Mouse (Mus musculus) c-Kit-negative CD71-positive TER-119-positive erythroid progenitor cells, embryonic 14.5 days (primary cell): Measurements from ENCODE around the gene 4930442H23Rik.
"Not testable (repeated sequence)": the region's sequence is repeated elsewhere in the genome, so short reads cannot be mapped to it uniquely, and the experiment has no call there.

ENCODE experiments used
- DNase-seq: peaks from one replicate; pipeline ENCODE4 v3.0.0-alpha.2; 2013; ENCODE audit warnings: low read depth, low spot score

Gene 4930442H23Rik

DNA sequence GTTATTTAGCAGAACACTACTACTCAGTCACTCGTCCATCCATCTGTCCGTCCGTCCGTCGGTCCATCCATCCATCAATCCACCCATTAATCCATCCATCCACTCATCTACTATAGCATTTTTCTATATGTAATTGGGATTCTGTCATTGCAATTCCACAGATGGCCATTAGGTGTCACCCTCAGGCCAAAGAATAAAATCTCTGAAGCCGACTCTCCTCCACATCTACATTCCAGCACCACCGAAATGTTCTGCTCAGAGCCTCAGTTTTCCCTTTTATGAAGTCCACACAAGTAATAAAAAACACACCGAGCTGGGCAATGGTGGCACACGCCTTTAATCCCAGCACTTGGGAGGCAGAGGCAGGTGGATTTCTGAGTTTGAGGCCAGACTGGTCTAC, 14.6 kb upstream of the 4930442H23Rik start:
- DNase-seq: peak; percentile 60

DNA sequence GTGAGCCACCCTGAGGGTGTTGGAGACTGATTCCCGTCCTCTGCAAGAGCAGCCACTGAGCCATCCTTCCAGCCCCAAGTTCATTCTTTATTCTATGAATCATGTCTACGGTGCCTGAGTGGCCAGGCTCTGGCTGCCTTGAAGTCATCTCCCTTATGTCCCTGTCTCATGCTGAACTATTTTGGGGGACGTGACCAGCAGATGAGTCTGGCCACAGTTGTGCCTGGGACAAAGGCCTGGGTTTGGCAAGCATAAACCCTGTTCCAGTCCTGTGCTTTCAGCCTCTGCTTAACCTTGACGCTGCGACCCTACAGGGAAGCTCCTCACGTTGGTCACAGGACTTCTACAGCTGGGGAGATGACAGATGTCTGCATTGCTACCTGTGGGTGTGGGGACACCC, 13.7 kb upstream of the 4930442H23Rik start:
- DNase-seq: no peak

DNA sequence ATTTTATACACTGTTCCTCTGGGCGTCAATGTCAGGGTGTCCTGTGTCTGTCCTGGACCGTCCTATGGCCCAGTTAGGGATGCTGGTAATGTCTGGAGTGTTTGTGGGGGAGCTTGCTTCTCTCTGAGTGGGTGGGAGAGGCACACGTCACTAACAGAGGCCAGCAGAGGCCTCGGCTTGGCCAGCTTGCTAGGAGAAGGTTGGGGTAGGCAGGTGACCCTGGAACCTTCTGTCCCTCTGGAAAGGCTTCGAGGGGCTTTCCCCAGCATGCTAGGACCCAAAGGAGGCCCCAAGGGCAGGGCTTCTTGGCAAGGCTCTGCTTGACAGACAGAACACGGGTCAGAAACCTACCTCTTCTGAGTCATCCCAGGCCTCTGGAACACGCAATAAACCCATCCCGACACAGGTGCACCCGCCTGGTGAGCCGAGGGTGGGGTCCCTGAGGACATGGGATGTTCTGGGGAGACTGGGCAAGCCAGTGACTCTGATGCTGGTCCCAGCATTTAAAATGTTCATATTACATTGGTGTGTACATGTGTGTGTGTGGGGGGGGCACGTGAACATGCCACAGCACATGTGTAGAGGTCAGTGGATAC, 12.9 kb upstream of the 4930442H23Rik start:
- DNase-seq: no peak

DNA sequence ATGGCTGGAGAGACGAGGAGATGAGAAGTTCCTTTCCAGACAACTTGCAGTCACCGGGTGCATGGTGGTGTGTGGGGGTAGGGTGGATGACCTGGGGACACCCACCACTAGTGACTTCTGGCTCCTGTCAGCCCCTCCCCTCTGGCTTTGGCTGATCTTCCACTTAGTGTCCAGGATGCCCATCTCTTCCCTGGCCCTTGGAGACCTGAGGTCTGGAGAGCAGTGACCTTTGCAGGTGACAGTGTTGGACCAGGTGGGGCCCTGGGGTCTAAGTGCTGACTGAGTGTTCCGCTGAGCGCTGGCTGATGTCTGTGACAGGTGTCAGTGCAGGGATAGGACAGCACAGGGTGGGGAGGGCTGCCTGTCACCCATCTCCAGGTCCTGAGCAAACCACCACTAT, 11.7 kb upstream of the 4930442H23Rik start:
- no peak for DNase-seq

DNA sequence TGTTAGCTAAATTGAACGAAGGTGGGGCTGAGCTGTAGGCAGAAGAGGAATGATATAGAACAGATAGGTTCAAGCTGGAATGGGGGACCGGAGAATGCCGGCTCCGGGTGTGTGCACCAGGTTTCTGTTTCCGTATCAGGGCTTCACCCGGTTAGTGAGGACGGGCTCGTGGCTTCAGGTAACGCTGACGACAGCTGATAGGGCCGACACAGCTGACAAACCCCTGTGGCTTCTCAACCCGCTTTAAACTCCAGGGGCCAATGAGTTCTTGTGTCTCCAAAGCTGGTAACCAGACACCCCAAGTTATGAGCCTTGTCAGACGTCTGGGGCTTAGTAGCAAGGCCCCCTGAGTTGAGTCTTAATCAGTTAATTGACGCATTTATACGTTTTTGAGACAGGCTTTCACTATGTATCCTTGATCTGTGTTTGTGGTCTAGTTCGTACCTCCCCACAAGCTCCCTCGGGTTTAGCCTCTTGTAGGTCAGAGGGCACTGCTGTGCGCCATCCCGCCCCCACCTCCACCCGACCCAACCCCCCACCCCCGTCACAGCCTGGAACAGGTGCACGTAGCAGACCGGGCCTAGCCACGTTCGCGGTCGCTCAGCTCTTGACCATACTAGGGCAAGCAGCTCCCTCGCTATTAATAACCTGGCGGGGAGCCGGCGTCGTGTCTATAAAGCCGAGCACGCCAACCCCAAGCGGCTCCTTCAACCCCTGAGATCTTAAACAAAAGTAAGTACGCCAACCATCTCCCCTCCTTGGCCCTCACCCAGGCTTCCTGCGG, 10.5 kb upstream of the 4930442H23Rik start:
- no peak for DNase-seq

DNA sequence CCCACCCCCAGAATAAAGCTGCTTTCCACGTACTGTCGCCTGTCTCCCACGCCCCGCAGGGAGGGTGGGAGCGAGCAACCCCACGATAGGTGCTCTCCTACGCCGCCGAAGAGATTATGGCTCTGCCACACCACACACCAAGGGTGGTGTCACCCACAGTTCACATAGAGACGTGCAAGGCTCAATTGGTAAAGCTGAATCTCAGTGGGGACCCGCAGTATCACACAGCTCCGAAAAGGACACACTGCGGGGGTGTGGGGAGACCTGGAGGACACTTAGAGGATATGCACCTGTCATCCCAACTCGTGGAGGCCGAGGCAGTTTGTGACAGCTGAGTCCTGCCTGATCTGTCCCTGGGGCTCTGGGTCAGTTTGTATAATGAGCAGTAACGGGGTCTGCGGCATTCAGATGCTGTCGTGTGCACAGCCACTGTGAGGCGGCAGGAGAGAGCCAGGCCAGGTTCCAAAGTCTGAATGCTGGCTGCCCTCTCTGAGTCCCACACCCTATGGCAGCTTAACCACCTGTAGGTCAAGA, 9.4 kb upstream of the 4930442H23Rik start:
- no peak for DNase-seq

DNA sequence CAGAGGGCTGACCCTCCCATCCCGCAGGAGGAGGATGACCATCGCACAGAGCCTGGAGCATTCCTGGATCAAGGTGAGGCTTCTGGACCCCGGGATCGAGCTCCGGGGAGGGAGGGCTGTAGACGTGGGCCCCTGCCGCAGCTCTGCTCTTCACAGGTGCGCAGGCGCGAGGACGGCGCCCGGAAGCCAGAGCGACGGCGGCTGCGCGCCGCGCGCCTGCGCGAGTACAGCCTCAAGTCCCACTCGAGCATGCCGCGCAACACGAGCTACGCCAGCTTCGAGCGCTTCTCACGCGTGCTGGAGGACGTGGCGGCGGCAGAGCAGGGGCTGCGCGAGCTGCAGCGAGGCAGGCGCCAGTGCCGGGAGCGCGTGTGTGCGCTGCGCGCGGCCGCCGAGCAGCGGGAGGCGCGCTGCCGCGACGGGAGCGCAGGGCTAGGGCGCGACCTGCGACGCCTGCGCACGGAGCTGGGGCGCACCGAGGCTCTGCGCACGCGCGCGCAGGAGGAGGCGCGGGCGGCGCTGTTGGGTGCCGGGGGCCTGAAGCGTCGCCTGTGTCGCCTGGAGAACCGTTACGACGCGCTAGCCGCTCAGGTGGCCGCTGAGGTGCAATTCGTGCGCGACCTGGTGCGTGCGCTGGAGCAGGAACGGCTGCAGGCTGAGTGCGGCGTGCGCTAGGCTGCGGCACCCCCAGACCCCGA, 8.8 kb upstream of the 4930442H23Rik start:
- no peak for DNase-seq

DNA sequence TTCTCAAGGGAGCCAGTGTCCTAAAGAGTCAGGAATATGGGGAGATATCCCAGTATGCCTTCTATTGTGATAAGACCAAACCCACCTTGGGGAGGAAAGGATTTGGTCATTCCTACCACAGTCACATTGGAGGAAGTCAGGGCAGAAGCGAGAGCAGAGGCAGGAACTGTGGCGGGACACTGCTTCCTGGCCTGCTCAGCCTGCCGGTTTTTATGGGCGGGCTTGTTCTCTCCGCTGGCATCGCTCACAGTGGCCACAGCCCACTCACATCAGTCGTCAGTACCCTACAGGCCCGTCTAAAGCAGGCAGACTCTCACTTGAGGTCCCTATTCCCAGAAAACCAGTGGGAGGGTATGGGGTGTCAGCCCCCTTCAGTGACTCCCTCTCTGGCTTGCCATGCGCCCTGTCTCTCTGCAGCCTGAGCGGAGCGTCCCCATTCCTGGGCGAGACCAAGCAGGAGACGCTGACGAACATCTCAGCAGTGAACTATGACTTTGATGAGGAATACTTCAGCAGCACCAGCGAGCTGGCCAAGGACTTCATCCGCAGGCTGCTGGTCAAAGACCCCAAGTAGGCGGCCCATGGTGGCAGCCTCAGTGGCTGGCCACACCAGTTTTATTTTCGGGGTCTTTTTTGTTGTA, 7.8 kb upstream of the 4930442H23Rik start:
- no peak for DNase-seq

DNA sequence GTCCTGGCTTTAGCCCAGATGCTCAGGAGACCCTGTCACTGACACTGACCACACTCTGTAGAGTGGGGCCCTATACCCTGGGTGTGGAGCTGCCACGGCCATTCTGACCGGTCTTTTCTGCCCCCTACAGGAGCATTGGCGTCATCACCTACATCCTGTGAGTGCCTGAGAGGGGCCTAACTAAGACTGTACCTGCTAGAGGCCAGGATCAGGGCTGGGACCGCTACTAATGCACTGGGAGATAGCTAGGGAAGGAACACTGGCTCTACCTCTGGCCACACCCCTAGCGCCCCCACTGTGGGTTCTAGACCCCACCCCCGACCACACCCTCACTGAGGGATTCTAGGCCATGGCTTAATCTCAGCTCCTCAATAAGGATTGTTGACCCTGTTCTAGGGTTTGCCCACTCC, 7.3 kb upstream of the 4930442H23Rik start:
- no peak for DNase-seq

DNA sequence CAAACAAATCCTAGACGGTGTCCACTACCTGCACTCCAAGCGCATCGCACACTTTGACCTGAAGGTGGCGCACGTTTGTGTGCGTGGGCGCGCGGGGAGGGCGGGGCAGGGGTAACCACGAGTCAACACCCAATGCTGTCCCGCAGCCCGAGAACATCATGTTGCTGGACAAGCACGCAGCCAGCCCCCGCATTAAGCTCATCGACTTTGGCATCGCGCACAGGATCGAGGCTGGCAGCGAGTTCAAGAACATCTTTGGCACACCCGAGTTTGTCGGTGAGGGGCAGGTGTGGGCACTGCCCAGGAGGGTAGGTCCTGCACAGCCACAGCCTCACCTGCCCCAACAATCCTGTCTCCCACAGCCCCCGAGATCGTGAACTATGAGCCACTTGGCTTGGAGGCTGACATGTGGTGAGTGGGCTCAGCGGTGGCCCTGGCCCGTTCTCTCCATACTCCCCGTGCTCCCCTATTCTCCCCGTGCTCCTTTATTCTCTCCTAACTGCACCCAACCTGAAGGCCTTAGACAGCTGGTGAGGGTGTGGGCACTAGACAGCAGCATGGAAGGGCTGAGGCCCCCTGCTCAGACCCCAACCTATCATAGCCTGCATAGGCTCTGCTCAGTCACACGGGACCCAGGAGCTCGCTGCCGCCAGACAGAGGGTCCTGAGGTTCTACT, 6.7 kb upstream of the 4930442H23Rik start:
- no peak for DNase-seq

DNA sequence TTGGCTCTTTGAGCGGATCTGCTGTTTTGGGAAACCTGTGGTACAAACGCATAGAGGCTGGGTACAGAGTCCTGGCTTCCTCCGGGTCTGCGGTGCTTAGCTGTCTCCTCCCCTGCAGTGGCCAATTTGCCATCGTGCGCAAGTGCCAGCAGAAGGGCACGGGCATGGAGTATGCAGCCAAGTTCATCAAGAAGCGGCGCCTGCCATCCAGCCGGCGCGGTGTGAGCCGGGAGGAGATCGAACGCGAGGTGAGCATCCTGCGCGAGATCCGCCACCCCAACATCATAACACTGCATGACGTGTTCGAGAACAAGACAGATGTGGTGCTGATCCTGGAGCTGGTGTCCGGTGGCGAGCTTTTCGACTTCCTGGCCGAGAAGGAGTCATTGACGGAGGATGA, 6.2 kb upstream of the 4930442H23Rik start:
- DNase-seq: no peak

DNA sequence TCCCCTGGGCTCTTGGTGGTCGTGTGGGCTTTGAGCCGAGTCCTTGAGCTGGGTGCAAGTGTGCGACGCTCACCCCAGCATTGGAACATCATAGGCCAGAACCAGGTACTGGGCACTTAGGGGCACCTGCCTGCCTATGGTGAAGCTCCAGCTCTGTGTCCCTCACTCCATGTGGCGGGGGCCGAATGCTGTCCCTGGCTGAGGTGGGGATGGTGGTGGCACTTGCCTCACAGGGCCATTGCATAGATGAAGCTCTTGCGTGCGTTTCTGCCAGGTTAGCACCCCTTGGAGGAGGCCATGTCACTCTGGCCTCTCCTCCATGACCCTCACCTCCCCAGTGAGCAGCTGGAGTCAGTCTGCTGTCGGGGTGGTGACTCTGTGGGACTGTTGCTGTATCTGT, 3.5 kb upstream of the 4930442H23Rik start:
- no peak for DNase-seq

DNA sequence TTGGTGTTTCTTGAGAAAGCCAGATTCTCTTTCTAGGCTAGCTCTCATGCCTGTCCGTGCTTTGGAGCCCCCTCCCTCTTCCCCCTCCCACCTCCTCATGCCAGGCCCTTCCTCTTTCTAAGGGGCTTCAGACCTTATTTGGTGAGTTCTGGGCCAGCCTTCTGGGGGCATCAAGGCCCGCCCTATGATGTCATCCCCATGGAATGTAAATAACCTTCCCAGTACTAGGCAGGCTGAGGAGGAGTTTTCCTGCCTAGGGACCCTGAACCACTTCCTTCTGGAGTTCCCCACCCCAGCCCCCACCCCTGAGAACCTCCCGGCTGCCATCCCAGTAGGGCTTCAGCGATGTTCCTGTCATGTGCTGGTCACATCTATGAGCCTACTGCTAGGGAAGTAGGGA, 1.1 kb upstream of the 4930442H23Rik start:
- no peak for DNase-seq

DNA sequence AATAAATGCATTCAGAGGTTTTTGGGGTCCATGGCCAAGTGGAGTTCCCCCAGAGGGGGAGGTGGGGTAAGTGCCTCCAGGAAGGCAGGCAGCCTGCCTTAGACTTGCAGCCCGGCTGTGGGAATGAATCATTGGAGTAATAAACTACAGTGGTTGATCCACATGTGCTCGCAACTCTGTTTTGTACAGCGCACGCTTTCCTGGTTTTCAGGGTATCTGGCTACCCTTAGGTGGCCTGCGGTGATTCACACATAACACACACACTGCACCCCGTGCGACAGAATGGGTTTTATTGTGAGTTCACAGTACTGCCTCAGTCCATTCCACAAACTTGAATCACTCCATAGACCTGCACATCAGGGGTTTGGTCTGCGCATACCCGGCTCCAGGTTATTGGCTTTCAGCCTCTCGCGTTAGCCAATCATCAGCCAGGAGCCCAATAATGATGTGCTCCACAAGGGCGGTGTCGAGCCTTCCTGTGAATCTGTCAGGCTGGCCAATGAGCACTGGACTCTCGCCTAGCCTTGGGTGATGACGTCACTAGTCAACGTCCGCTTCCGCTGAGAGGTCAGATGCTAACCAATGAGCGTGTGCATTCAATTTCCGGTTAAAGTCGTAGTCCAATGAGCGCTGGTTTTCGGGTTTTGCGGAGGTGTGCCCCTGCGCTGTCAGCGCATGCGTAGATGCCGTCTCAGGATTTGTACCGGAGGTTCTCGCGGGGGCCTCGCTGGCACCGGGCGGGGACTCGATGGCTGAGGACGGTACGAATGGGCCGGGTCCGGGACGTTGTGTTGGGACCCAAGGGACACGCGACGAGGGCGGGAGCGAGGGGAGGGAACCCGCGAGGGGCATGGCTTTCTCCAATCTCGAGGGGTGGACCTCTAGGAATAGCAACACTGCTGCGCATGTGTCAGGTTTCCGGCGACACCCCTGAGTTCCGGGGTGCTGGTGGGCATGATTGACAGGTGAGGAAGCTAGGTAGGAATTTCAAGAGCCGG, 1.0 kb downstream of the 4930442H23Rik start, which contains the start of gene Dapk3:
Gene Dapk3 (plus strand): TSS at position 670 of the 998 bp plus-strand sequence.
- peak; percentile 97 for DNase-seq

DNA sequence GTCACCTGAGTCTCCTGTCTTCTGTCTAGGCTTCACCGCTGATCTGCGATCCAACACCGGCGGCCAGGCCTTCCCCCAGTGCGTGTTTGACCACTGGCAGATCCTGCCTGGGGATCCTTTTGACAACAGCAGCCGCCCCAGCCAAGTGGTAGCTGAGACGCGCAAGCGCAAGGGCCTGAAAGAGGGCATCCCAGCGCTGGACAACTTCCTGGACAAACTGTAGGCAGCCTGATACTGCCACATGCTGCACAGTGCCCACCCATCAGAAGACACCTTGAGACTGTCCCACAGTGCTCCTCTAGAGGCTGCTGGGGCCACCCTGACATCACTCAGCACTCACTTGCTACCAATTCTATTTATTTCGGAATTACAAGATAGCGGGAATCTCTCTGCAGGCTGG, 1.8 kb downstream of the 4930442H23Rik start:
- not testable (repeated sequence) for DNase-seq

DNA sequence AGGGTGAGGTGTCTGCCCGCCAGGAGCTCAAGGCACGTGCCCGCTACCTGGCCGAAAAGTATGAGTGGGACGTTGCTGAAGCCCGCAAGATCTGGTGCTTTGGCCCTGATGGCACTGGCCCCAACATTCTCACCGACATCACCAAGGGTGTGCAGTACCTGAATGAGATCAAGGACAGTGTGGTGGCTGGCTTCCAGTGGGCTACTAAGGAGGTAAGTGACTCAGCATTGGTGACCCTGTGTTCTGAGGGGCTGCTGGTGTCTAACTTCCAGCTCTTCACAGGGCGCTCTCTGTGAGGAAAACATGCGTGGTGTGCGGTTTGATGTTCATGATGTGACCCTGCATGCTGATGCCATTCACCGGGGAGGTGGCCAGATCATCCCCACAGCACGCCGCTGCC, 2.7 kb downstream of the 4930442H23Rik start:
- DNase-seq: no peak

DNA sequence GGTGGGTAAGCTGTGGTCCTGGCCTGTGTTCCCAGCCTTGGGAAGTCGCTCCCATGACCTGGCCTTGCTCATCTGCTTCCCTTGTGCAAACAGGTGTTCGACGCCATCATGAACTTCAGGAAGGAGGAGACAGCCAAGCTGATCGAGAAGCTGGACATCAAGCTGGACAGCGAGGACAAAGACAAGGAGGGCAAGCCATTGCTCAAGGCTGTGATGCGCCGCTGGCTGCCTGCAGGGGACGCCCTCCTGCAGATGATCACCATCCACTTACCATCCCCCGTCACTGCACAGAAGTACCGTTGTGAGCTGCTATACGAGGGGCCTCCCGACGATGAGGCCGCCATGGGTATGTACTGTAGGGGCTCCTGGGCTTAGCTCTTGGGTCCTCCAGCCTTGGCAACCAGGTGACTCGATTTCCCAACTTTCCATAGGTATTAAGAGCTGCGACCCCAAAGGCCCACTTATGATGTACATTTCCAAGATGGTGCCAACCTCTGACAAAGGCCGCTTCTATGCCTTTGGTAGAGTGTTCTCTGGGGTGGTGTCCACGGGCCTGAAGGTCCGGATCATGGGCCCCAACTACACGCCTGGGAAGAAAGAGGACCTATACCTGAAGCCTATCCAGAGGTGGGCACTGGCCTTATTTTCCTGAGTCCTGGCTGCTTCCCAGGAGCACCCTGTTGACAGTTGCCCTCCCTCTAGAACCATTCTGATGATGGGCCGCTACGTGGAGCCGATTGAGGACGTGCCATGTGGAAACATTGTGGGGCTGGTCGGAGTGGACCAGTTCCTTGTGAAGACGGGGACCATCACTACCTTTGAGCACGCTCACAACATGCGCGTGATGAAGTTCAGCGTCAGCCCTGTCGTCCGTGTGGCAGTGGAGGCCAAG, 4.0 kb downstream of the 4930442H23Rik start:
- DNase-seq: no peak

DNA sequence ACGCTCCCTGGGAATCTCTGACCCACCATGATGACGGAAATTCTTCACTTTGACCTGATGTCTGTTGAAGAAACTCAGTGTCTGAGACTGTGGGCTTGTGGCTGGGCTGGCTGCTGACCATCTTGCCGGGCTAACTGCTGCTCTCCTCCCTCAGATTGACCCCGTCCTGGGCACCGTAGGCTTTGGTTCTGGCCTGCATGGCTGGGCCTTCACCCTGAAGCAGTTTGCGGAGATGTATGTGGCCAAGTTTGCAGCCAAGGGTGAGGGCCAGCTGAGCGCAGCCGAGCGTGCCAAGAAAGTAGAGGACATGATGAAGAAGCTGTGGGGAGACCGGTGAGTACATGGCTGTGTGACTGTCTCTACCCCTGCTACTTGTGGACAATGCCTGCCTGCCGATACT, 4.7 kb downstream of the 4930442H23Rik start:
- no peak for DNase-seq
